Mouse (Mus musculus) gastrocnemius, postnatal 14 days (tissue): ENCODE data around the gene Fgfr2. TPM values are rescaled to one million over a fixed set of nuclear protein-coding genes. Genes with fewer than 3 reads are reported as not detected.

Experiments
- DNase-seq: peaks from one replicate; pipeline ENCODE4 v3.0.0; 2021; ENCODE audit warnings: mixed read lengths
- intact Hi-C: fragments of 180-260 bp; cut with DNase I; formaldehyde crosslinking; loops from one replicate; pipeline ENCODE4 v1.15.1; 2025; ENCODE audit warnings: low total_unique reads
- total RNA-seq, 2 experiments: library from RNA; stranded (reverse); gene quantifications; 2 replicates each; pipeline ENCODE4 v1.2.3; 2021

The Fgfr2 gene
- total RNA-seq, 2 experiments from 2014 or later: 1.2 to 1.8 TPM

GRCm38 (mm10) chr7:130985716-130986115, 2137.4 kb downstream of the Fgfr2 start:
- no peak for DNase-seq
- intact Hi-C loops: no loop called here

- no peak for DNase-seq
- intact Hi-C loops: no loop called here
Measured at GRCm38 (mm10) chr7:130985193-130985592, 2138.0 kb downstream of the Fgfr2 start.

GRCm38 (mm10) chr7:130984294-130984693, 2138.9 kb downstream of the Fgfr2 start:
- DNase-seq: no peak
- intact Hi-C loops: no loop called here

- intact Hi-C loops: no loop called here
- no peak for DNase-seq
Measured at GRCm38 (mm10) chr7:130982881-130983280, 2140.3 kb downstream of the Fgfr2 start.

- intact Hi-C loops: no loop called here
- no peak for DNase-seq
Measured at GRCm38 (mm10) chr7:130982371-130982770, 2140.8 kb downstream of the Fgfr2 start.

GRCm38 (mm10) chr7:130980130-130980529, 2143.0 kb downstream of the Fgfr2 start:
- intact Hi-C loops: no loop called here
- no peak for DNase-seq

- intact Hi-C loops: no loop called here
- DNase-seq: no peak
Measured at GRCm38 (mm10) chr7:130978545-130978944, 2144.6 kb downstream of the Fgfr2 start.

GRCm38 (mm10) chr7:130977794-130978521, 2145.2 kb downstream of the Fgfr2 start:
- intact Hi-C loops: no loop called here
- peak; percentile 83 for DNase-seq

- intact Hi-C loops: no loop called here
- no peak for DNase-seq
Measured at GRCm38 (mm10) chr7:130976305-130976935, 2146.7 kb downstream of the Fgfr2 start.

GRCm38 (mm10) chr7:130972767-130973166, 2150.4 kb downstream of the Fgfr2 start:
- intact Hi-C loops: loop anchor here (5.0 kb wide), 1 partner anchor 35 kb away; the partner anchor contains the start of gene Htra1
- peak; percentile 63 for DNase-seq

GRCm38 (mm10) chr7:130969507-130969906, 2153.6 kb downstream of the Fgfr2 start:
- intact Hi-C loops: no loop called here
- no peak for DNase-seq

- no peak for DNase-seq
- intact Hi-C loops: no loop called here
Measured at GRCm38 (mm10) chr7:130969076-130969475, 2154.1 kb downstream of the Fgfr2 start.

GRCm38 (mm10) chr7:130968537-130968936, 2154.6 kb downstream of the Fgfr2 start:
- DNase-seq: peak; percentile 76
- intact Hi-C loops: no loop called here

- DNase-seq: no peak
- intact Hi-C loops: no loop called here
Measured at GRCm38 (mm10) chr7:130967901-130968300, 2155.2 kb downstream of the Fgfr2 start.

- intact Hi-C loops: no loop called here
- no peak for DNase-seq
Measured at GRCm38 (mm10) chr7:130966876-130967275, 2156.3 kb downstream of the Fgfr2 start.

GRCm38 (mm10) chr7:130966451-130966850, 2156.7 kb downstream of the Fgfr2 start:
- no peak for DNase-seq
- intact Hi-C loops: no loop called here

- intact Hi-C loops: no loop called here
- peak; percentile 77 for DNase-seq
Measured at GRCm38 (mm10) chr7:130965909-130966365, 2157.2 kb downstream of the Fgfr2 start.

GRCm38 (mm10) chr7:130965396-130965795, 2157.8 kb downstream of the Fgfr2 start:
- intact Hi-C loops: no loop called here
- no peak for DNase-seq

- peak; percentile 77 for DNase-seq
- intact Hi-C loops: no loop called here
Measured at GRCm38 (mm10) chr7:130964686-130965085, 2158.5 kb downstream of the Fgfr2 start.

GRCm38 (mm10) chr7:130961429-130961828, 2161.7 kb downstream of the Fgfr2 start:
- intact Hi-C loops: no loop called here

GRCm38 (mm10) chr7:130959868-130960267, 2163.3 kb downstream of the Fgfr2 start:
- peak; percentile 89 for DNase-seq
- intact Hi-C loops: no loop called here

More at GRCm38 (mm10) chr7:130961429-130961828, 2161.7 kb downstream of the Fgfr2 start:
- no peak for DNase-seq
